Mouse (Mus musculus): ENCODE data around the gene Lad1. TPM values are rescaled to one million over a fixed set of nuclear protein-coding genes. Genes with fewer than 3 reads are reported as not detected.

Lad1 gene
- polyA plus RNA-seq, 1 experiment from 2014 or later, result 19.5 TPM

DNA sequence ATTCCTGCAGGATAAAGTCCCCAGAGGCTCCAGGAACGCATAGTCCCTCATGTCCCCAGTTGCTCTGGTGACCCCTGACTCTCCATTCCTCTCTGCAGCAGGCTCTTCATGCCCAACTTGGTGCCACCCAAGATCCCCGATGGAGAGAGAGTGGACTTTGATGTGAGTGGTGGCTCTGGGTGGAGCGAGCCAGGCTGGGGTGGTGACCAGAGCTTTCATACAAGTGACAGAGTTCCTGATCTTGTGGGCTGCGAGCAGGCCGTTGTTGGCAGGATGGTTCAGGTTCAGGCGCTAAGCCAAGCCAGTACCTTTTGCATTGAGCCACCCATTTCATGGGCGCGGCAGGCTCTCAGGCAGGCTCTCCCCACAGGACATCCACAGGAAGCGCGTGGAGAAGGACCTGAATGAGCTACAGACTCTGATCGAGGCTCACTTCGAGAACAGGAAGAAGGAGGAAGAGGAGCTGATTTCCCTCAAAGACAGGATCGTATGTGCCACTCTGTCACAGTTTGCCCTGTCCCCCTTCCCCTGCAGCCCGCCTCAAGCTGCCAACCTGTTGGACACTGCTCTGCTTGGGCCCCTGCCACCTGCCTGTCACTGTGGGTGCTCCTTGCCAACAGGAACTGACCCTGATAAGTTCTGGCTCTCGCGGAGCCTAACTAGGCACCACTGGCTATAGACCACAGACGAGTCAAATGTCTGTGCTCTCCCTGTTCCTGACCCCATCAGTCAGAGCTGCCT, 29.4 kb downstream of the Lad1 start:
- 78% methylated on average over 17 of the region's 17 CpGs for WGBS
- H3K4me2 ChIP-seq (replicated peaks; ENCODE audit: low read depth, low read length), result no peak overlapping the region
- H3K4me3 ChIP-seq (ENCODE audit: low read length), result no peak overlapping the region
- no peaks in the 10 kb centered on the region for H3K9me3 ChIP-seq (ENCODE audit: control insufficient read depth, low read length)
- no peak overlapping the region for H3K27ac ChIP-seq (ENCODE audit: low read depth, low read length)
- ATAC-seq (ENCODE audit: low FRiP score, low TSS enrichment), result no peak
- no peaks in the 10 kb centered on the region for H3K4me1 ChIP-seq (ENCODE audit: control insufficient read depth, insufficient read depth, low read length)
- H3K36me3 ChIP-seq (ENCODE audit: control insufficient read depth, insufficient read depth, low read length), result no peaks in the 10 kb centered on the region
- no peak overlapping the region for H3K9ac ChIP-seq (ENCODE audit: low read depth, low read length)
- H3K27me3 ChIP-seq (ENCODE audit: control insufficient read depth, insufficient read depth, low read length), result no peaks in the 10 kb centered on the region

DNA sequence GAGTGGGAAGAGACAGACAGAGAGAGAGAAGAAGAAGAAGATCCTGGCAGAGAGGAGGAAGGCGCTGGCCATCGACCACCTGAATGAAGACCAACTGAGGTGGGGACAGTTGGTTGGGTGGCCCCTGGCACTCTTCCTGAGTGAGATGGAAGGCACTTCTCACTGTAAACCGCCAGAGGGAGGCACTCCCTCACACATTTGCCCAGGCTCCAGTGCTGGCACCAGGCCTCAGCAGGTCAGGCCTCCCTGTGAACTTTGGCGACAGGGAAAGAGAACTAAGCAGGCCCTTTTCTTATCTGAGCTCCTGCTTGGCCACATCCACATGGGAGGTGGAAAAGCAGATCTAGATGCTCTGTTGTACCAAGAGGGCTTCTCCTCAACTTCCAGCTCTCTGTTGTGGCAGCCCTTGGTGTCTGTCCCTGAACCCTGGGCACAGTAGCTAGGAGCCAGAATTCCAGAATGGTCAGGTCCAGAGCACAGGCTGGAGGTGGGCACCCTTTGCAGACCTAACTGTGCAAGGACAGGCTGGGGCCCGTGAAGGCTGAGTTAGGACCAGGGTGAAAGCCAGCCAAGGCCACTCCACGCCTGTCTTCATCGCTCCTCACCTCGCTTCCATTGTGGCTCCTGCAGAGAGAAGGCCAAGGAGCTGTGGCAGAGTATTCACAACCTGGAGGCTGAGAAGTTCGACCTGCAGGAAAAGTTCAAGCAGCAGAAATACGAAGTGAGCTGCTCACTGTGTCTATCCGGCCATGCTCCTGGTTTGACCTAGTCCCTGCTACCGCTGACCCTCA, 32.5 kb downstream of the Lad1 start:
- Histone ChIP-seq H3K9me3 (ENCODE audit: control insufficient read depth, low read length) (no peaks in the 10 kb centered on the region), H3K4me3 (ENCODE audit: low read length) (no peak overlapping the region), H3K27me3 (ENCODE audit: control insufficient read depth, insufficient read depth, low read length) (no peaks in the 10 kb centered on the region), H3K4me2 (replicated peaks; ENCODE audit: low read depth, low read length) (no peak overlapping the region), H3K9ac (ENCODE audit: low read depth, low read length) (no peak overlapping the region), H3K36me3 (ENCODE audit: control insufficient read depth, insufficient read depth, low read length) (no peaks in the 10 kb centered on the region), H3K4me1 (ENCODE audit: control insufficient read depth, insufficient read depth, low read length) (no peaks in the 10 kb centered on the region), H3K27ac (ENCODE audit: low read depth, low read length) (no peak overlapping the region)
- no peak for ATAC-seq (ENCODE audit: low FRiP score, low TSS enrichment)
- WGBS, result 67% methylated on average over 12 of the region's 12 CpGs

DNA sequence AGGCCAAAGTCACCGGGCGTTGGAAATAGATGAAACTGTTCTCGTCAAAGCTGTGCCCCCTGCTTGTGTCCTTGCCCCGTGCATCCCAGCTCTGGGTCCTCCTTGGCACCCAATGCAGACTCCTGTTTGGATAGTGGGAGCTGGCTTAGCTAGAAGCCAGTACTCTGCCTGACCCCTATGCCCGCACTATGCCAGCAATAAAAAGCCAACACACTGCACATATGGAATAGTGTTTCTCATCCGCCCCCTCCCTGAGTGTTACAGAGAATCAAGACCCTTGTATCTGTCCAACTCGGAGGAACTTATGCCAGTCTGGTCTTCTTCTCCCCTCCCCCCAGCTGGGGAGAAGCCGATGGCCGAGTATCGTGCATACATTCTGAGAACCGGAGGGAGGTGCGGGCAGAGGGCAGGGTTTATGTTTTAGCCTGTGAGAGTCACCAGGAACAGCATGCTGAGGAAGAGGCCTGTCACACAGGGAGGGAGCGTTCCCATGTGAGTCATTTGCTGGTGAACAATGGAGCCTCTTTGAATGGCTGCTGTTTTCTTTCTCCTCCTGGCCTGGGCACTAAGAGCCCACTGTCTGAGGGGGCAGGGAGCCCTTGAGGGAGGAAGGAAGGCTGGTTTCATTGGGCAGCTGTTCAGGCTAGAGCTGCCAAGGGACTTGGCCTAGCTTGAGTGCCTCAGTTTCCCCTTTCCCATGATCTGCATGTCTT, 33.8 kb downstream of the Lad1 start:
- Histone ChIP-seq H3K9me3 (ENCODE audit: control insufficient read depth, low read length) (no peaks in the 10 kb centered on the region), H3K27ac (ENCODE audit: low read depth, low read length) (no peak overlapping the region), H3K4me2 (replicated peaks; ENCODE audit: low read depth, low read length) (no peak overlapping the region), H3K27me3 (ENCODE audit: control insufficient read depth, insufficient read depth, low read length) (no peaks in the 10 kb centered on the region), H3K36me3 (ENCODE audit: control insufficient read depth, insufficient read depth, low read length) (no peaks in the 10 kb centered on the region), H3K4me1 (ENCODE audit: control insufficient read depth, insufficient read depth, low read length) (no peaks in the 10 kb centered on the region), H3K4me3 (ENCODE audit: low read length) (no peak overlapping the region), H3K9ac (ENCODE audit: low read depth, low read length) (no peak overlapping the region)
- 63% methylated on average over 13 of the region's 13 CpGs for WGBS
- ATAC-seq (ENCODE audit: low FRiP score, low TSS enrichment), result no peak

DNA sequence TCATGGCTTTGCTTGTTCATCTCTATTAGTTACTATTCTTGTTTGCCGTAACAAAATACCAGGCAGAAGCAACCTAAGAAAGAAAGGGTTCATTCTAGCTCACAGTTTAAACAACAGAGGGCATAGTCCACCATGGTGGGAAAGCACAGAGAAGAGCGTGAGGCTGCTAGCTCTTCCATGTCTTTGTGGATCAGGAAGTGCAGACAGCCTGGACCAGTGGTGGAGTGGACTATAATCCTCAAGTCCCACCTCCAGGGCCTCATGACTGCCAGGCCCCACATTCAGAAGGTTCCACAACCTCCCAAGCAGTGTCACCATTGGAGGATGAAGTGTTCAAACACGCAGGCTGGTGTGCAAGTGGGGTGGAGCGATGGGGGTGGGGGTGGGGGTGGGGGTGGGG, 34.8 kb downstream of the Lad1 start:
- no peak overlapping the region for H3K27ac ChIP-seq (ENCODE audit: low read depth, low read length)
- H3K4me3 ChIP-seq (ENCODE audit: low read length), result no peak overlapping the region
- no peaks in the 10 kb centered on the region for H3K27me3 ChIP-seq (ENCODE audit: control insufficient read depth, insufficient read depth, low read length)
- no peaks in the 10 kb centered on the region for H3K4me1 ChIP-seq (ENCODE audit: control insufficient read depth, insufficient read depth, low read length)
- WGBS, result 92% methylated on average over 4 of the region's 4 CpGs
- H3K9me3 ChIP-seq (ENCODE audit: control insufficient read depth, low read length), result no peaks in the 10 kb centered on the region
- H3K9ac ChIP-seq (ENCODE audit: low read depth, low read length), result no peak overlapping the region
- no peak for ATAC-seq (ENCODE audit: low FRiP score, low TSS enrichment)
- H3K4me2 ChIP-seq (replicated peaks; ENCODE audit: low read depth, low read length), result no peak overlapping the region
- no peaks in the 10 kb centered on the region for H3K36me3 ChIP-seq (ENCODE audit: control insufficient read depth, insufficient read depth, low read length)

DNA sequence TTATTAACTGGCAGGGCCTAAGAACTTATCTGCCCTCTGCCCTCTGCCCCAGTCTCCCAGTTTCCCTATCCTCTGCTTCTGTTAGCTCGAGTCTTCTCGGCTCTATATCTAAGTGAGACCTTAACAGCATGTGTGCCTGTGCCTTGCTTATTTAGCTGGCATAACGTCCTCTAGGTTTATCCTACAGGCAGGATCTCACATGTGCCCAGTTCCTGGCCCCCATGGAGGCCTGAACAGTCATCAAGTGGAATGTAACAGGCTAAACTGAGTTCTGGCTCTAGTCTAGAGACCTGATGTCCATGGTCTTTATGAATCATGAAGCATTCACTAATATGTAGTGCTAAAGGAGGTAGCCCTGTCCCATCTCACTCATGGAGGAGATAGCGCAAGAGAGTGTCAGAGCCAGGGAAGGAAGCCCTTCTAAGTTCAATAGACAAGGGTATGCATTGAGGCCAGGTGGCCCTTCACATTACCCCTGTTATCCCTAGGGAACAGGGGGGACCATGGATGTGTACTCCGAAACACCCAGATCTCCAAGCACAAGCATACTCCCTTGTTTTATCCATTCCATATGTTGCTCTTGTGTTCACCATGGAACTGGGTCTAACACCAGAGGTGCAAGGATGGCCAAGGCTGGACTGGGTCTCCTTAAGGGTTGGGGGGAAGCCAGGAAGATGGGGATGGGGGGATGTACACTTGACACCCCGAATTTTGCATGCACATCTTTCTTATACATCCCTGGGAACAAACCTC, 36.4 kb downstream of the Lad1 start:
- no peak overlapping the region for H3K9ac ChIP-seq (ENCODE audit: low read depth, low read length)
- no peaks in the 10 kb centered on the region for H3K4me1 ChIP-seq (ENCODE audit: control insufficient read depth, insufficient read depth, low read length)
- H3K27me3 ChIP-seq (ENCODE audit: control insufficient read depth, insufficient read depth, low read length), result no peaks in the 10 kb centered on the region
- no peak overlapping the region for H3K27ac ChIP-seq (ENCODE audit: low read depth, low read length)
- ATAC-seq (ENCODE audit: low FRiP score, low TSS enrichment), result no peak
- no peaks in the 10 kb centered on the region for H3K36me3 ChIP-seq (ENCODE audit: control insufficient read depth, insufficient read depth, low read length)
- no peak overlapping the region for H3K4me2 ChIP-seq (replicated peaks; ENCODE audit: low read depth, low read length)
- 85% methylated on average over 6 of the region's 6 CpGs for WGBS
- H3K9me3 ChIP-seq (ENCODE audit: control insufficient read depth, low read length), result no peaks in the 10 kb centered on the region
- H3K4me3 ChIP-seq (ENCODE audit: low read length), result no peak overlapping the region

DNA sequence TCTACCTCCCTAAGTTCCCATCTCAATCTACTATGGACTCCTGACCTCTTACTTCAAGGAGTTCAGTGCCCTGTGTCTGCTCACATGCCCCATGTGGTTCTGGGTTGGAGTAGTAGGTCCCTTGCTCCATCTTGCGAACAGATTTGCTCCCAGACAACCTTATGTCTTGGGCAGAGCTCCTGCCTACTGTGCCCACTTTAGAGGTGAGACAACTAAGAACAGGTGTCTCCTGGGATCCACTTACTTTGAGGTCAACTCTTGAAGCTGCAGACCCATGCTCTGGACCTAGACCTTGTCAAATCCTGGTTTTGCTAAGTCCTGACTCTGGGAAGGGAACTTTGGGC, 36.9 kb downstream of the Lad1 start:
- H3K9ac ChIP-seq (ENCODE audit: low read depth, low read length), result no peak overlapping the region
- no peaks in the 10 kb centered on the region for H3K27me3 ChIP-seq (ENCODE audit: control insufficient read depth, insufficient read depth, low read length)
- H3K4me2 ChIP-seq (replicated peaks; ENCODE audit: low read depth, low read length), result no peak overlapping the region
- no peaks in the 10 kb centered on the region for H3K36me3 ChIP-seq (ENCODE audit: control insufficient read depth, insufficient read depth, low read length)
- no peaks in the 10 kb centered on the region for H3K9me3 ChIP-seq (ENCODE audit: control insufficient read depth, low read length)
- no peak overlapping the region for H3K27ac ChIP-seq (ENCODE audit: low read depth, low read length)
- H3K4me3 ChIP-seq (ENCODE audit: low read length), result no peak overlapping the region
- WGBS, result 85% methylated on average over 1 of the region's 1 CpGs
- ATAC-seq (ENCODE audit: low FRiP score, low TSS enrichment), result no peak
- H3K4me1 ChIP-seq (ENCODE audit: control insufficient read depth, insufficient read depth, low read length), result no peaks in the 10 kb centered on the region

DNA sequence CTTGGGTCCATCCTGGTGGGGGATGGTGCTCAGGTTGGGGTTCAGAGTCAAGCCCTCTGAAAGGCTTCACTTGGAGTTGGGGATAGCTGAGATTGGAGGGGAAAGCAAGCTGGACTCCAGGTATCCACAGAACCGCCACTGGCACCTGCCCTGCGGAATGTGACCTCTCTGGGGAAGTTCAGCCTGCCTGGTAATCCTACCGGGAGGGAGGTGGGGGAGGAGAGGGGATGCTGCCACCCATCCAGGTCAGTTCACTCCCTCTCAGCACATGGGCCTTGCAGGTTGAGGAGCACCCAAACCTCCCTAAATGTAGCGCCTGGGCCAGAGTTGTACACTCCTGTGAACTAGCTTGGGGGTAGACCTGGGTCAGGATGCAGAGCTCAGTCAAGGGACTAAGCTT, 37.7 kb downstream of the Lad1 start:
- no peaks in the 10 kb centered on the region for H3K27me3 ChIP-seq (ENCODE audit: control insufficient read depth, insufficient read depth, low read length)
- no peak overlapping the region for H3K4me3 ChIP-seq (ENCODE audit: low read length)
- no peak overlapping the region for H3K27ac ChIP-seq (ENCODE audit: low read depth, low read length)
- ATAC-seq (ENCODE audit: low FRiP score, low TSS enrichment), result no peak
- H3K9ac ChIP-seq (ENCODE audit: low read depth, low read length), result no peak overlapping the region
- H3K4me2 ChIP-seq (replicated peaks; ENCODE audit: low read depth, low read length), result no peak overlapping the region
- H3K9me3 ChIP-seq (ENCODE audit: control insufficient read depth, low read length), result no peaks in the 10 kb centered on the region
- WGBS, result 59% methylated on average over 3 of the region's 4 CpGs
- no peaks in the 10 kb centered on the region for H3K4me1 ChIP-seq (ENCODE audit: control insufficient read depth, insufficient read depth, low read length)
- no peaks in the 10 kb centered on the region for H3K36me3 ChIP-seq (ENCODE audit: control insufficient read depth, insufficient read depth, low read length)

DNA sequence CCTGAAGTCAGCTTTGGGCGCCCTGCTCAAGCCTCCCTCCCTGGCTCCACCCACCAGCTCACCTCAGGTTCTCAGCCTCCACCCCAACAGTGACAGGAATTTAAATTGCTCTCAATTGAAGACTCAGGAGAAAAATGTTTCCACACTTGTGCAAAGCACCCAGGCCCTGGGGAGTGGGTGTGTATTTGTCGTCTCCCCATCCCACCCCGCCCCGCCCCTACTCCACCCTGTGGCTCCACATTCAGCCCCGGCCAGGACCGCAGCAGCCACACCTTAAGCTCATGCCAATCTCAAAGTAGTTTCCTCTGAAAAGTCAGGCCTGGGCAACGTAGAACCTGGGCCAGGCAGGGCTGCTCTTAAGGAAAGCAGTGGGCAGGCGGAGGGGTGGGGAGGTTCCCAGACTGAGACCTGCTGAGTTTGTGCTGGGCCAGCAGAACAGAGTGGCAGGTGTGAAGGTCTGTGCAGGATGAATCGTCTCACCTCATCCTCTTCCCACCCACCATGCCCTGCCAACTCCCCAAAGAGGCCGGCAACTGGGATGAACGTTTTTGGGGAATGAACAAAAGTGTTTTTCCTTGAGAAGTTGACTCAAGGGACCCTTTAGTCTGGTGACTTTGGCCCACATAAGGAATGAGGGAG, 38.9 kb downstream of the Lad1 start:
- no peak for ATAC-seq (ENCODE audit: low FRiP score, low TSS enrichment)
- no peaks in the 10 kb centered on the region for H3K4me1 ChIP-seq (ENCODE audit: control insufficient read depth, insufficient read depth, low read length)
- no peak overlapping the region for H3K4me3 ChIP-seq (ENCODE audit: low read length)
- H3K27ac ChIP-seq (ENCODE audit: low read depth, low read length), result no peak overlapping the region
- no peaks in the 10 kb centered on the region for H3K36me3 ChIP-seq (ENCODE audit: control insufficient read depth, insufficient read depth, low read length)
- no peaks in the 10 kb centered on the region for H3K9me3 ChIP-seq (ENCODE audit: control insufficient read depth, low read length)
- no peak overlapping the region for H3K4me2 ChIP-seq (replicated peaks; ENCODE audit: low read depth, low read length)
- H3K27me3 ChIP-seq (ENCODE audit: control insufficient read depth, insufficient read depth, low read length), result no peaks in the 10 kb centered on the region
- 58% methylated on average over 11 of the region's 11 CpGs for WGBS
- no peak overlapping the region for H3K9ac ChIP-seq (ENCODE audit: low read depth, low read length)

Data from kidney, embryonic 14.5 days (tissue).